Mouse (Mus musculus) cerebellum, postnatal 25 days (tissue): ENCODE results near the gene Rasa4.
"Not testable (repeated sequence)": the region's sequence is repeated elsewhere in the genome, so short reads cannot be mapped to it uniquely, and the experiment has no call there.

Experiments
- DNase-seq, 2 experiments: peaks; one replicate each; pipeline ENCODE4 v3.0.0; 2021; ENCODE audit warnings: mixed read lengths in 2 of 2

Gene Rasa4

DNA sequence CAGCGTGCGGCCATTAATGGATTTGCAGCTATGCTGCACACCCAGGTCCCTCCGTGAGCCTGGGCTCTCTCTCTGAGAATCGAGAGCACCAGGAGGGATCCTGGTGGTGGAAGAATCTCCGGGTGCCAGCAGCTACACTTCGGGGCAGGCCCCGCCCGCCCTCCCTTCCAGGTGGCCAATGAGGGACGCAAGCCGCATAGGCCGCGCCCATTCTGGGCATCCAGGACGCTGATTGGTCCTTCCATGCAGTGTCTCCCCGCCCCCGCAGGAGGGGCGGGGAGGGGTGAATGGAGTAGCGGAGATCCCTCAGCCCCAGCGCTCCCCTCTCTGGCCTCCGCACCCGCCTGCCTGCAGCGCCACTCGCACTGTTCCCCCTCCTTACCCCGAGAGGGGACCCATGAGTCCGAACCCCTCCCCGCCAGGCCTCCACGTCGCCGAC lies at the start of gene Rasa4:
TSS of gene Rasa4 (plus strand) at position 248 of the 439 bp plus-strand sequence.
- peak; percentile 91 to 96 for DNase-seq

DNA sequence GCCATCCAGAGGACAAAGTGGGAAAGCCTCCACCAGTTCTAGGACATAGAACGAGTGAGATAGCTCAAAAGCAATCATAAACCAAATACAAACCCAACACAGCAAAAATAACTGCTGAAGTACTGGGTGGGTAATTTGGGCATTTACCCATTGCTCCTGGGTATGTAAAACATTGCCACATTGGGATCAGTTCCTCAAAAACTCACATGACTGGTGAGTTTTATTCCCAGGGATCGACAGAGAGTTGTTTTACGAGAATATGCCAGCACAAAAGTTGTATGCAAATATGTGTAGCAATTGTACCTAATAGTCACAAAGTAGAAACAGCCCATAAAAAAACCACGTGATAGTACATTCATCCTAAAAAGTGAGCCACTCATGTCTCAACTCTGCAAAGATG lies 48.8 kb upstream of the Rasa4 start:
- DNase-seq = no peak

DNA sequence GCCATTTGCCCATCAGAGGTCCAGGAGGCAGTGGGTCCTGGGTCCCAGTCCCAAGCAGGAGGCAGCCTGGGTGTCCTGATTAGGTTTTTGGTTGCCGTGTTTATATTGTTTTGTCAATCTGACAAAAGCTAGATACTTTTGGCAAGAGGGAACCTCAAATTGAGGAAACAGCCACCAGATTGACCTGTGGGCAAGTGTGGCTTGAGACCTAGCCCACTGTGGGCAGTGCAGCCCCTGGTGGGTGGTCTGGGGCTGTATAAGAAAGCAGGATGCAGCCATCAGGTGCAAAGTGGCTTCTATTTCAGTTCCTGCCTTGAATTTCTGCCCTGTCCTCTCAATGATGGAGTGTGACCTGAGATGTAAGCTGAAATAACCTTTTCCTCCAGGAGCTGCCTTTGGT lies 48.4 kb upstream of the Rasa4 start:
- DNase-seq = no peak

DNA sequence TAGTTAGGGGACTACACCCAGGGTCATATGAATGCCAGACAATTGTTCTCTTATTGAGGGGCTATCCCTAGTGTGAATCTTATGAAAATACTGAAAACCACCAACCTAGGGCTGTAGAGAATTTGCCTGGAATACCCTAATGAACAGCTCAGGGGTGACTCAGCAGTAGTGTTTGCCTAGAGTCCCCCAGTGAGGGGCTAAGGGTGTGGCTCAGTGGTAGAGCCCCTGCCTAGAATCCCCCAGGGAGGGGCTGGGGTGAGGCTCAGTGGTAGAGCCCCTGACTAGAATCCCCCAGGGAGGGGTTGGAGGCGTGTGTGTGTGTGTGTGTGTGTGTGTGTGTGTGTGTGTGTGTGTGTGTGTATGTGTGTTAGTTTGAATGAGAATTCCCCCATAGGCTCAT lies 47.0 kb upstream of the Rasa4 start:
- no peak for DNase-seq

DNA sequence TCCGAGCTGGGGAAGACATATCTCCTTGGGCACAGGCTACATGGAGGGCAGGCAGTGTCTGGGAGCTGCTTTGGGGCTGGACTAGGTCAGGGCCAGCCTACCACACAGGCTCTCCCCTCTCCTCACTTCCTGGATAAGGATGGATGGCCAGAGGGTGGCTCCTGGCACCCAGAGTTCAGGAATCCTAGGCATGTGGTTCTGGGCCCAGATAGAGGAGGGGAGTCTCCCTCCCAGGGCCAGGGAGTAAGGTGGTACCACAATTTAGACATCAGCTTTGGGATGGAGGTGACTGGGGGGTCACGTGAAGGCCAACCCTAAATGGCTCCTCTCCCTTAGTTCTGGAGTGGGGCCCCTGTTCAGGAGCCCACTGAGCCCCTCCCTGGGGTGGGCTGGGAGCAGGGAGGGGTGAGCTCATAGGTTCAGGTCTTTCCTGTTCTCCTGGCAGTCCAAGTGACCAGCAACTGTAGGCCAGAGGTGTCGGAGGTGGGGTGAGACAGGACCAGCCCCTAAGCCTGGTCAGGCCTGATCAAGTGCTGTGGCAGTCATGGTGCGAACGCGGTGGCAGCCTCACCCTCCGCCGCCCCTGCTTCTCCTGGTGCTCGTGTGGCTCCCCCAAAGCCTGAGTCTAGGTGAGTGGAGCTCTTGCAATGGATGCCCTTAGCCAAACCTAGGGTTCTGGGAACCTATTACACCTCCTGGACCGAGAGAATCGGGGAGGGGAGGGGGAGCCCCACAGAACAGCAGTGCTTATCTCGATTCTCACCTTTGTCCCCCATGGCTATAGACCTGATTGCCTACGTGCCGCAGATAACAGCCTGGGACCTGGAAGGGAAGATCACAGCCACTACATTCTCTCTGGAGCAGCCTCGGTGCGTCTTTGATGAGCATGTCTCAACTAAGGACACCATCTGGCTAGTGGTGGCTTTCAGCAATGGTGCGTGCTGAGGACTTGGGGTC lies 45.2 kb upstream of the Rasa4 start, which contains the start of gene Upk3b:
TSS of gene Upk3b (plus strand) at position 239 of the 957 bp plus-strand sequence.
- no peak for DNase-seq

DNA sequence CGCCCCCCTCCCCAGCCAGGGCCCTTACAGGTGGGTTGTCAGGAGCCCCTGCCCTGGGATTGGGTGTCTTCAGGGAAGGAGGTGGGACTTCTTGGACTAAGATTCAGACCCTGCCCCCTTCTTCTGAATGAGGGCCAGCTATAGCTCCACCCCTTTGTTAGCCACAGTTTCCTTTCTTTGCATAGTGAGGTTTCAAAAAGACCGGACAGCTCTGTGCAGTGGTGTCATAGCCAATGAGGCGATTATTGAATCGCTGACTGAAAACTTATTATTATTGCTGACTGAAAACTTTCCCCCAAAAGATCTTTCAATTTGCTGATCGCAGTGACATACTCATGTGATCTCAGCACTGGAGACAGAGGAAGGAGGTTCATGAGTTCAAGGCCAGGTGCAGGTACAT lies 43.5 kb upstream of the Rasa4 start:
- no peak for DNase-seq

DNA sequence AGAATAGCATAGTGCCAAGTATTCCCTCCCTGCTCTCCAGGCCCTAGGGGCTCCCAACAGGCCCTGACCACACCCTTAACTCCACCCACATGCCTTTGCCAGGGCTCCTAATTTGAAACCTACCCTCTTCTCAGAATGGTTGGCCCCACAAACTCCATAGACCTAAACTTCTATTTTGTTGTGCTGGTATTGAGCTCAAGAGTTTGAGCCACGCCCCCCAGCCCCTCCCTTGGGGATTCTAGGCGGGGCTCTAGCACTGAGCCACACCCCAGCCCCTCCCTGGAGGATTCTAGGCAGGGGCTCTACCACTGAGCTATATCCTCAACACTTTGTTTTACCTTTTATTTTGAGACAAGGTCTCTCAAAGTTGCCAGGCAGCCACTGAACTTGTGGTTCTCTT lies 42.5 kb upstream of the Rasa4 start:
- DNase-seq = no peak

DNA sequence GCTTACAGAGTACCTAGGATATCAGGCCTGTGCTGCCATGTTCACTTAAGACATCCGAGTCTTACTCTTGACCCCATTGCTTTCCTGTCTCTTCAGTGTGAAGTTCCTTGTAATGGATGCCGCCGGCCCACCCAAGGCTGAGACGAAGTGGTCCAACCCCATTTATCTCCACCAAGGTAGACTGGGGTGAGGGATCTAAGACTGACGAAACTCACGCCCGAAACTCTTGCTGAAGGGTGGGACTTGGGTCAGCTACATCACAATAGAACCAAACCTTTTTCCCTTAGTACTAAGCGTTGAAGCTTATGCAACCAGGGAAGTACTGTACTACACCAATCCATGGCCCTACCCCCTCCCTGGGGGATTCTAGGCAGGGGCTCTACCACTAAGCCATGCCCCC lies 42.0 kb upstream of the Rasa4 start:
- DNase-seq = no peak

DNA sequence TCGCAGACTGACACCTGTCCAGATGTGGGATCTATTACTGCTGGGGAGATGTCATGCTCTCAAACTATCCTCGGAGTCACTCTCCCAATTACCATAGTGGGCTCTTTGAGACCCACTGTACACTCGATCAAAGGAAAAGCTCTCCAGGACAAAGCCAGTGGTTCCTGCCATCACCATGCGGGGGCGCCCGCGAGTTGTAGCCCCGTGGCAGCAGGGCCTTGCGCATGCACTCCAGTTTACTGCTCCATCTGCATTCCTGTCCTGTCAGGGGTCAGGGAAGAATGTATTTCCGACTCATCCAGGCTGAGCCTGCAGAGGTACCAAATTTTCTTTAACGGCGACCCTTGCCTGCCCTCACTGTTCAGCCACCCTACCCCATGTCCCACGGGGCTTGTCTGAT lies 38.9 kb upstream of the Rasa4 start:
- peak in 1 of 2 experiments; percentile 18 for DNase-seq

DNA sequence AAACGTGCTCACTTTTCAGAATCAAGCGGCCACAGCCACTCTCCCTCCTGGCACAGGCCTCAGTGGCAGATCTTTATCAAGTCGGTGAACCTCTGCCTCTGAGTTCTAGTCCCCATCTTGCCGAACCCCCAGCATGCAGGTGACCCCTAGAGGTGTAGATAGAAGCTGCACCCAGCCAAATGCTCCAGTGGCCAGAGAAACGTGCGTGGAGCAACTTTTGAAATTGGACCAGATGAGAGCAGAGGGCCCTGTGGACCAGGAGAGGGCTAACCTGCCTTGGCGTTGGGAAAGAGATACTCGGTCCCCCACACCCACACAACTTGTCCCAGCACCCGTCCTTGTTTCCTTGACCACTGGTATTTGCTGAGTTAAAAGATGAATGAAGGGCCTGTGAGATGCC lies 38.3 kb upstream of the Rasa4 start:
- peak; percentile 31 to 46 for DNase-seq

DNA sequence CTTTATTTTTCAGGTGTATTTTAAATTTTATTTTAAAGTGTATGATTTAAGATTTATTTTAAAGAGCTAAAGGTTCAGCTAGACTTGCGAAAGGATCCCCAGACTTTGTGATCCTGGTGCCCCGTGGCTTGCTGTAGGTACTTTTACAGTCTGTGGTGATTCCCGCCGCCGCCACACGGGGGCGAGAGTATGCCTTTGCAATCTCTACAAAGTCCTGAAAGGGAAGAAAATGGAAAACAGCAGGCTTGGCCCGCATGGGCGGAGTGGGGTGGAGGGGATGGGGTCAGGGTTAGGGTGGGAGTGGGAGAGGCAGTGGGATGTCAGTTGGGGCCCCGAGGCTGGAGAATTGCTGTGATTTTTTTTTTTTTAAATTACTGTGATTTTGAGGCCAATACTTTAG lies 37.7 kb upstream of the Rasa4 start:
- DNase-seq = peak; percentile 85 to 93

DNA sequence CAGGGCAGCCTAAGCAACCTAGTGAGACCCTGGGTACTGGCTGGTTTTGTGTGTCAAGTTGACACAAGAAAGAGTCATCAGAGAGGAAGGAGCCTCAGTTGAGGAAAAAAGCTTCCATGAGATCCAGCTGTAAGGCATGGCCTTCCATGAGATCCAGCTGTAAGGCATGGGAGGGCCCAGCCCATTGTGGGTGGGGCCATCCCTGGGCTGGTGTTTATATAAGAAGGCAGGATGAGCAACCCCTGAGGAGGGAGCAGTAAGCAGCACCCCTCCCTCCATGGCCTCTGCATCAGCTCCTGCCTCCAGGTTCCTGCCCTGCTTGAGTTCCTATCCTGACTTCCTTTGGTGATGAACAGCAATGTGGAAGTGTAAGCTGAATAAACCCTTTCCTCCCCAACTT lies 35.2 kb upstream of the Rasa4 start:
- DNase-seq = not testable (repeated sequence)

DNA sequence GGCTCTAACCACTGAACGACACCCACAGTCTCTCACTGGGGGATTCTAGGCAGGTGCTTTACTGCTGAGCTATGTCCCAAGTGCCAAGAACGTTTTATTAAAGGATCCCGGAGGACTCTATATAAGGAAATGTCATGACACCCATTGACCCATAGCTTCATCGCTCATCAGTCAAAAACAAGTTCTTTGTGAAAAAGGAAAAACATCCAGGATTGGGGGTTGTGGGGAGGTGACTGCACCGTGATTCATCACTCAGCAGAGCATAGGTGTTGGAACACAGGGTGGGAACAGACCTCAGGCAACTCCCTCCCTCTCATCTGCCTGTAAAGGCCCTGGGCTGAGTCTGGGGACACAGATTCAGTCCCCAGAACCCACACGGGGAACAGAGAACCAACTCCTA lies 33.8 kb upstream of the Rasa4 start:
- no peak for DNase-seq

DNA sequence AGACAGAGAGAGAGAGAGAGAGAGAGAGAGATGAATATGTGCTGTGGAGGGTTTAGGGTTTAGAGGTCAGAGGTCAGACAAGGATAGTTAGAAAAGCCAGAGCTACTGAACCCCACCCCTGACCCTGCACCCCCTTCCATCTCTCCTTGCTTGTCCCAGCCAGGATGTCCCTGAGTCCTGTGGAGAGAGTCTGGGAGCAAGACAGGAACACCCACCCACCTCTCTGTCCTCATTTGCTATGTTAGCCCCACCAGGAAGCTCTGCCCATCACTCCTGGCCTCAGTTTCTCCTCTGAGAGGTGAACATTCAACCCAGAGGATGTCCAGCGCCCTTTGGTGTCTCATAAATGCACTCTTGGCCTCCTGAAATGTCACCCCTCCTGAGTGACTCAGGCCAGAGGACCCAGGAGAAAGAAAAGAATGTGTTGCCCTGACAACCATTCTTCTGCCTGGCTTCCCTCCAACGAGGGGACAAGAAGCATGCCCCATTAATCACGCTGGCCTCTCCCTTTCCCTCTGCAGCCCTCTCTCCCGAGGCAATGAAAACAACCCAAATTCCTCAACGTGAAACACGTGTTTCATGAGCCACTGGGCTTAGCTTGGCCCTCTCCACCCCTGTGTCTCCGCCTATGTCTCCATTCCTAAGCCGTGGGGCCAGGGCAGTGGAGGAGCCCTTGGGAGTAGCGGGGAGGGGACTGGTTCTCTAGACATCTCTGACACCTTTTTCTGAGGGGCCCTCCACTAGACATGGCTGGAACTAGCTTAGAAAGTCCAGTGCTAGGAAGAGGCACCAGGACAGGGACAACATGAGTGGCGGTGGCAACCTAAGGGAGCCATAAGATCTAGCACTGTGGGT lies 32.3 kb upstream of the Rasa4 start:
- no peak for DNase-seq

DNA sequence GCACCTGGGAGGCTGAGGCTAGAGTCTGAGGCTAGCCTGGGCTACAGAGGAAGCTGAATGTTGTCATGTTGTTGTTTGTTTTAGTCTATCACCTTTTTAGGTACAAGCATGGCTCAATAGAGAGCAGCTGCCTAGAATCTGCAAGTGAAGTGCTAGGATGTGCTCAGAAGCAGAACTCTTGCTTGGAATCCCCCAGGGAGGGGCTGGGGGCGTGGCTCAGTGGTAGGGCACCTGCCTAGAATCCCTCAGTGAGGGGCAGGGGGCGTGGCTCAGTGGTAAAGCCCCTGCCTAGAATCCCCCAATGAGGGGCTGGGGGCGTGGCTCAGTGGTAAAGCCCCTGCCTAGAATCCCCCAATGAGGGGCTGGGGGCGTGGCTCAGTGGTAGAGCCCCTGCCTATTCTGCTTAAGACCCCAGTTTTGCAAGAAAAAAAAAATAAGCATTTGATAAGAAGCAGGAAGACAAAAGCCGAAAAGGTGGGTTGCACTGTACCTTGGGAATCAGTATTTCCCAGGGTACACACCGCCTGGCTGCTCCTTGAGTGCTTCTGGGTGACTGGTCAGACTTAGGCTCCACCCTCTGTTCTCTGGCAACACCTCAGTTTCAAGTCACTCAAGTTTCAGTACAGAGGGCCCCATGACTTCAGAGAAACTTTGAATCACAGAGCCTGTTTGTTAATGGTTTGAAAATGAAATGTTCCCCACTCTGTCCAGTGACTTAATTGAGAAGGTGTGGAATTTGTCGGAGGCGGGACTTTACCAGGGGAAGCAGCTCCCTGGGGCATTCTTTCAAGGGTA lies 30.7 kb upstream of the Rasa4 start:
- no peak for DNase-seq

DNA sequence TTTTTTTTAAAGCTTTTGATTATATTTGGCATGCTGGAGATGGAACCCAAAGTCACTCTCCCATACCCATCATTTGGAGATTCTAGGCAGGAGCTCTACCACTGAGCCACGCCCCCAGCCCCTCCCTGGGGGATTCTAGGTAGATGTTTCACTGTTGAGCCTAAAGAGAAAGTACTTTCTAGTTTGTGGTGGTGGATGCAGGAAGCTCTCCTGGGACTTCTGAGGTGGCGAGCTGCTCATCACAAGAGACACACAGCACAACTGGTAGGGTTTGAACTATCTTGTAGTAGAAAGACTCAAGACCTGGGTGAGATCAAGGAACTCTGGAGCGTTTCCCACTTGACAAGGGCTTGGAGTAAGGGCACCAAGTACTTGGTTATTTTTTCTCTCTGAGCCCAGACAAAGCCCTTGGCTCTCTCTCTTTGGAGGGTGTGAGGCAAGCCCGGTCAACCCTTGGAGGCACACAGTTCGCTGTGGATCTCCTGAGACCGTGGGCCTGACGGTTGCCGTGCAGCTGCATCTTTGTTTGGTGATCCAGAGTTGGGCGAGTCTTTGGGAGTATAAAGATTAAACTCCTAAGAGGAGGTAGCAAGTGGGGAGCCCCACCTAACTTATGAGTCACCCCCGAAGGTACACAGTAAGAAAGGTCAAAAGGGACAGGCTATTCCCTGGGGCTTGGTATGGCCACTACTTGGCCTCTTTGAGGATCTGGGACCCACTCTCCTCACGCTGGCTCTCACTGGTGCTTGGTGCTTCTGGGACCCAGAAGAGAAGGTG lies 29.2 kb upstream of the Rasa4 start, which contains the start of gene Upk3bl:
TSS of gene Upk3bl (plus strand) at position 192 of the 777 bp plus-strand sequence.
- no peak for DNase-seq

DNA sequence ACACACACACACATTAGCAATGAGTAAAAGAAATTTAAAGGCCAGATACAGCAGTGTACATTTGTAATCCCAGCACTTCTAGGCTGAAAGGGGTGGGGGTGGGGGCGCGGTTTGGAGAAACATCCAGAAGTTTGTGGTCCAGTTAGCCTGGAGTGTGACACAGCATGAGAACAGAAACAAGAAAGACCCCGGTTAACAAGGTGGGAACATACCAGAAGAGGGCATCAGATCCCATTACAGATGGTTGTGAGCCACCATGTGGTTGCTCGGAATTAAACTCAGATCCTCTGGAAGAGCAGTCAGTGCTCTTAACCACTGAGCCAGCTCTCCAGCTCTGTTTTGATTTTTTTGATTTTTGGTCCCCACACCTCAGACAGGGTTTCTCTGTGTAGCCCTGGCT lies 27.7 kb upstream of the Rasa4 start:
- no peak for DNase-seq

DNA sequence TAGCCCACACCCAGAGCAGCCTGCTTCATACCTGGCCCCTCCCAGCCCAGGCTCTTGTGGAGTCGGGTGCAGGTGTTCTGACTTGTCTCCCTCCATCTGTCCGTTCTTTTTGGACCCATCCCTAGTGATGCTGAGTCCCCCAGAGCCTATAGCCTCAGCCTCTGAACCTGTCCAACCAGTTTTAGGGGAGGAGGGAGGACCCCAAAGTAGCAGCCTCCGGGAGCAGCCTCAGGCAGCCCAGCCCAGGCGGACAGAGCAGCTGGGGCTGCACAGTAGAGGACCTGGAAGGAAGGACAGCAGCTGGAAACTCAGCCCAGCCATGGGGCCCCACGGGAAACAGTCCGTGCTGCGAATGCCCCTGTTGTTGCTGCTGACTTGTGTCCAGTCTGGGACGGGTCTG lies 26.6 kb upstream of the Rasa4 start:
- DNase-seq = no peak

DNA sequence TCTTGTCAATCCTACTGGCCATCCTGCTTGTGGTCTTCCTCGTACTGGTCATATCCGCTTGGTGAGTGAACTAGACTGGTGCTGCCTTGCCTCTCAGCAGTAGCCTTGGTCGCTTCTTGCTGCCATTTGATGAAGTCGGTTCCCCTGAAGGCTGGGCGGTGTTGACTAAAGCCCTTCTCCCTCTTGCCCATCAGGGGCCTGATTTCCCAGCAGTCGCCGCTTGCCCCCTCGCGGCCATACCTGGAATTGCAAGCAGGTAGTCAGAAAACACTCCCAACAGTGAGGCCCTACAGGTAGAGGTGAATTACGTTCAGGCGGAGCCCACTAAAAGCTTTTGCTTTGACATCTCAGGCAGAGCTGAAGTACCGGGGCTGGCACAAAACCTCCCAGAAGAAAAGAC lies 22.1 kb upstream of the Rasa4 start:
- peak; percentile 83 to 87 for DNase-seq

DNA sequence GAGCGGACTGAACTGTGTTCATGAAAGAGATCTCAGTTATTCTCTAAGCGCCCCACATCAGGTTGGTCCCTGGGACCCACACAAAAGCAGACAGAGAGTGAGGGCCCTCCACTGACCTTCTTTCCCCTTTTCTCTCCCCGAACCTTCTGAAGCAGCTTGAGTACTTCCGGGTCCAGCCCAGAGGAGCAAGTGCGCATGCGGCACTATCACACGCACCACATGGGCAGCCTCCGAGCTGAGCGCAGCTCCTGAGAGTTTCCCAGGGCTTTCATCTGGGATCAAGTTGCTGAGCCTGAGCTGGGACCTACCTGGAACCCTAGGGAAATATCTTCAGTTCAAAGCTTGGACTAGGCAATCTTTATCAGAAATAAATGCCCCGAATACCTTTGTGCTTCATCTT lies 19.8 kb upstream of the Rasa4 start:
- no peak for DNase-seq

DNA sequence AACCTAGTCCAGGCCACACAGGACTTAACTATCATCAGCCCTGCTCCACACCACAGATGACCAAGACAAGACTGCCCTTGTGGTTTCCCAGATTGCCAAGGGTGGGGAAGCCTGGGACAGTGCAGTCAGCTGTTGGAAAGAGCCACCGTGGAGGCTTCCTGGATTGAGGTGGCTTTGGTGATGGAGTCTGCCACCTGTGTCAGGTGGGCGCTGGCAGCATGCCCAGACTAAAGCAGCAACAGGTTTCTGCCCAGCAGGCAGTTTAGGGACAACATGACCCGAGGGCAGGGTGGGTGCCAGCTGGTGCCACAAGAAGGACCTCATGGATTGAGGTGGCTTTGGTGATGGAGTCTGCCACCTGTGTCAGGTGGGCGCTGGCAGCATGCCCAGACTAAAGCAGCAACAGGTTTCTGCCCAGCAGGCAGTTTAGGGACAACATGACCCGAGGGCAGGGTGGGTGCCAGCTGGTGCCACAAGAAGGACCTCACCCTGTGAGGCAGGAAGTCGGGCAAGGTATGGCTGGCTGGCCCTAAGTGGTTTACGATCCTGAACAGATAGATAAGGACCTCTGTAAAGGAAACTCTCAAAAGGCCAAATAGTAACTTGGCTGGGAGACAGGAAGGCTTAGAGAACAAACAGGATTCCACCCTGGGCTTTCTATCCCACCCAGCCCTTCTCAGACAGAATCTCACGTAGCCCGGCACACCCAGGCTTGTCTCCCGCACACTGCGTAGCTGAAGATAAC lies 17.1 kb upstream of the Rasa4 start:
- DNase-seq = not testable (repeated sequence)
